Mouse (Mus musculus) forebrain, embryonic 16.5 days (tissue): ENCODE measurements around the gene Olfr465-ps1. TPM values are rescaled to one million over a fixed set of nuclear protein-coding genes. Genes with fewer than 3 reads are reported as not detected.

Source experiments
- ATAC-seq: fragments of 200-750 bp; cut with Nextera tagmentation; 2 replicates; pipeline ENCODE4 v1.8.0; 2017; ENCODE audit warnings: mild to moderate bottlenecking, moderate library complexity
- H3K27ac ChIP-seq: fragments of 300-500 bp; sonication (generic); 2 replicates; pipeline ENCODE4 v1.5.1; 2014; ENCODE audit warnings: low read length, control low read depth
- H3K27me3 ChIP-seq: fragments of 300-500 bp; sonication (generic); replicated peaks from 2 replicates; pipeline ENCODE4 v1.6.1; 2014; ENCODE audit warnings: low read length; ENCODE audit not compliant: control insufficient read depth, insufficient read depth
- H3K36me3 ChIP-seq: fragments of 300-500 bp; sonication (generic); 2 replicates; pipeline ENCODE4 v1.6.1; 2014; ENCODE audit not compliant: control insufficient read depth, insufficient read depth
- H3K4me1 ChIP-seq: fragments of 300-500 bp; sonication (generic); replicated peaks from 2 replicates; pipeline ENCODE4 v1.6.1; 2014; ENCODE audit warnings: low read length; ENCODE audit not compliant: control insufficient read depth, insufficient read depth
- H3K4me2 ChIP-seq: fragments of 300-500 bp; sonication (generic); 2 replicates; pipeline ENCODE4 v1.6.1; 2014; ENCODE audit warnings: mild to moderate bottlenecking, low read length, control low read depth
- H3K4me3 ChIP-seq: fragments of 300-500 bp; sonication (generic); replicated peaks from 2 replicates; pipeline ENCODE4 v1.5.1; 2014; ENCODE audit warnings: mild to moderate bottlenecking, low read length, control low read depth
- H3K9ac ChIP-seq: fragments of 300-500 bp; sonication (generic); replicated peaks from 2 replicates; pipeline ENCODE4 v1.6.1; 2014; ENCODE audit warnings: low read depth, low read length, control low read depth
- H3K9me3 ChIP-seq: fragments of 300-500 bp; sonication (generic); 2 replicates; pipeline ENCODE4 v1.6.1; 2016; ENCODE audit warnings: low read length; ENCODE audit not compliant: control insufficient read depth
- WGBS: fragments of 180-500 bp; shearing (Covaris S2); extraction: QIAGEN DNeasy Blood & Tissue Kit; methylation state at CpG from one replicate; pipeline ENCODE4 v1.1.7; 2014; 5-methylcytosine and 5-hydroxymethylcytosine counted together
- polyA plus RNA-seq: library from polyadenylated mRNA; unstranded; fragments of >200 nt; fragmentation: Nextera tagmentation; extraction: Ambion mirVana; gene quantifications from 2 replicates; pipeline ENCODE4 v1.2.1, GENCODE M21; 2015

Olfr465-ps1 gene
- not detected in 2 replicates for polyA plus RNA-seq

GRCm38 (mm10) chr13:65137789-65138188, at the start of gene Olfr465-ps1:
Gene Olfr465-ps1, plus strand, starts transcription at chr13:65138089.
- H3K36me3 ChIP-seq, result no peaks in the 10 kb centered on the region
- WGBS, result 90% methylated on average over 4 of the region's 4 CpGs
- ATAC-seq, result no peak
- H3K27me3 ChIP-seq, result no peaks in the 10 kb centered on the region
- H3K4me2 ChIP-seq, result no peak within 1 kb of the TSS
- no peaks in the 10 kb centered on the region for H3K4me1 ChIP-seq
- H3K27ac ChIP-seq, result no peak within 1 kb of the TSS
- H3K9ac ChIP-seq, result no peak within 1 kb of the TSS
- no peak within 1 kb of the TSS for H3K4me3 ChIP-seq
- no peaks in the 10 kb centered on the region for H3K9me3 ChIP-seq

GRCm38 (mm10) chr13:65095923-65096322, 42.0 kb upstream of the Olfr465-ps1 start:
- Histone ChIP-seq H3K9ac (no peak overlapping the region), H3K4me2 (no peak overlapping the region), H3K9me3 (peaks cover 12% of the 10 kb centered on the region), H3K4me1 (no peaks in the 10 kb centered on the region), H3K4me3 (no peak overlapping the region), H3K27me3 (no peaks in the 10 kb centered on the region), H3K27ac (no peak overlapping the region), H3K36me3 (peaks cover 7% of the 10 kb centered on the region)
- 93% methylated on average over 4 of the region's 4 CpGs for WGBS
- no peak for ATAC-seq

GRCm38 (mm10) chr13:65097018-65097417, 40.9 kb upstream of the Olfr465-ps1 start:
- H3K27me3 ChIP-seq, result no peaks in the 10 kb centered on the region
- no peaks in the 10 kb centered on the region for H3K4me1 ChIP-seq
- H3K27ac ChIP-seq, result no peak overlapping the region
- H3K9ac ChIP-seq, result no peak overlapping the region
- peaks cover 15% of the 10 kb centered on the region for H3K9me3 ChIP-seq
- H3K4me2 ChIP-seq, result no peak overlapping the region
- no peak overlapping the region for H3K4me3 ChIP-seq
- peaks cover 5% of the 10 kb centered on the region for H3K36me3 ChIP-seq
- no peak for ATAC-seq

- no peak for ATAC-seq
- WGBS, result 97% methylated on average over 9 of the region's 9 CpGs
- no peaks in the 10 kb centered on the region for H3K4me1 ChIP-seq
- H3K36me3 ChIP-seq, result no peaks in the 10 kb centered on the region
- H3K9ac ChIP-seq, result no peak overlapping the region
- H3K4me2 ChIP-seq, result no peak overlapping the region
- no peak overlapping the region for H3K4me3 ChIP-seq
- H3K27me3 ChIP-seq, result no peaks in the 10 kb centered on the region
- H3K9me3 ChIP-seq, result peaks cover 23% of the 10 kb centered on the region
- H3K27ac ChIP-seq, result no peak overlapping the region
These were observed 37.2 kb upstream of the Olfr465-ps1 start for GRCm38 (mm10) chr13:65100678-65101077.

GRCm38 (mm10) chr13:65101232-65101631, 36.7 kb upstream of the Olfr465-ps1 start:
- no peak overlapping the region for H3K4me2 ChIP-seq
- H3K4me3 ChIP-seq, result no peak overlapping the region
- no peak overlapping the region for H3K27ac ChIP-seq
- peaks cover 26% of the 10 kb centered on the region for H3K9me3 ChIP-seq
- H3K36me3 ChIP-seq, result no peaks in the 10 kb centered on the region; the same call in 1 of the 2 replicates
- no peak overlapping the region for H3K9ac ChIP-seq
- WGBS, result 88% methylated on average over 3 of the region's 3 CpGs
- ATAC-seq, result no peak
- H3K27me3 ChIP-seq, result no peaks in the 10 kb centered on the region
- no peaks in the 10 kb centered on the region for H3K4me1 ChIP-seq

GRCm38 (mm10) chr13:65111961-65112360, 25.9 kb upstream of the Olfr465-ps1 start:
- Histone ChIP-seq H3K9ac (peak overlapping the region; percentile 76), H3K9me3 (peaks cover 4% of the 10 kb centered on the region), H3K36me3 (no peaks in the 10 kb centered on the region), H3K27me3 (no peaks in the 10 kb centered on the region), H3K4me1 (peaks cover 4% of the 10 kb centered on the region), H3K4me2 (peak overlapping the region; percentile 63), H3K27ac (no peak overlapping the region; the same call in 1 of the 2 replicates), H3K4me3 (peak overlapping the region; percentile 76)
- WGBS, result 2% methylated on average over 5 of the region's 5 CpGs
- no peak for ATAC-seq

- H3K27ac ChIP-seq, result peak within 1 kb of the TSS; percentile 78
- peak within 1 kb of the TSS; percentile 63 for H3K4me2 ChIP-seq
- peak within 1 kb of the TSS; percentile 76 for H3K9ac ChIP-seq
- ATAC-seq, result peak; percentile 99
- no peaks in the 10 kb centered on the region for H3K36me3 ChIP-seq
- no peaks in the 10 kb centered on the region for H3K27me3 ChIP-seq
- H3K4me3 ChIP-seq, result peak within 1 kb of the TSS; percentile 76
- H3K4me1 ChIP-seq, result peaks cover 4% of the 10 kb centered on the region
- H3K9me3 ChIP-seq, result peaks cover 3% of the 10 kb centered on the region
- WGBS, result under 1% methylated on average over 60 of the region's 60 CpGs
These were observed 25.3 kb upstream of the Olfr465-ps1 start, which contains the start of gene Mfsd14b for GRCm38 (mm10) chr13:65112459-65113110. Gene Mfsd14b, minus strand, starts transcription at chr13:65112975.

- peak overlapping the region; percentile 63 for H3K4me2 ChIP-seq
- H3K9ac ChIP-seq, result peak overlapping the region; percentile 76
- H3K27ac ChIP-seq, result peak overlapping the region; percentile 62; the same call in 1 of the 2 replicates
- no peaks in the 10 kb centered on the region for H3K27me3 ChIP-seq
- H3K9me3 ChIP-seq, result no peaks in the 10 kb centered on the region
- H3K4me1 ChIP-seq, result peaks cover 4% of the 10 kb centered on the region
- ATAC-seq, result peak; percentile 51
- H3K4me3 ChIP-seq, result peak overlapping the region; percentile 76
- WGBS, result 56% methylated on average over 3 of the region's 3 CpGs
- H3K36me3 ChIP-seq, result no peaks in the 10 kb centered on the region
These were observed 24.6 kb upstream of the Olfr465-ps1 start for GRCm38 (mm10) chr13:65113239-65113638.

- H3K27ac ChIP-seq, result no peak overlapping the region
- H3K4me1 ChIP-seq, result no peaks in the 10 kb centered on the region
- H3K9me3 ChIP-seq, result no peaks in the 10 kb centered on the region
- WGBS, result 62% methylated on average over 3 of the region's 3 CpGs
- H3K4me3 ChIP-seq, result no peak overlapping the region
- H3K9ac ChIP-seq, result no peak overlapping the region
- no peak for ATAC-seq
- H3K36me3 ChIP-seq, result no peaks in the 10 kb centered on the region
- H3K27me3 ChIP-seq, result no peaks in the 10 kb centered on the region
- H3K4me2 ChIP-seq, result no peak overlapping the region
These were observed 16.9 kb upstream of the Olfr465-ps1 start for GRCm38 (mm10) chr13:65120984-65121383.
